Mouse (Mus musculus) CH12.LX (cell line): ENCODE measurements at regions not wholly inside any gene's neighbourhood (a gene's known extent, or its start where the extent isn't known, plus 50 kb on each side); places are given as distances from the start of the nearest gene placed in this dataset.

ENCODE experiments used
- DNase-seq: peaks from one replicate; pipeline ENCODE4 v3.0.0-alpha.2; 2013; ENCODE audit errors: extremely low read depth
- H3K27ac ChIP-seq: 2 replicates; pipeline ENCODE4 v1.5.1; 2012; ENCODE audit warnings: low read depth, mild to moderate bottlenecking, control low read depth, moderate library complexity; ENCODE audit not compliant: insufficient read depth
- H3K27me3 ChIP-seq: replicated peaks from 2 replicates; pipeline ENCODE3; 2012; ENCODE audit warnings: inconsistent platforms
- H3K36me3 ChIP-seq, 2 experiments: replicated peaks in 1 of 2; 2 replicates each; pipeline versions ENCODE3 to v1.6.1; 2012; ENCODE audit warnings: inconsistent platforms in 1 of 2, low read length in 1 of 2, mild to moderate bottlenecking in 1 of 2, mixed read lengths in 1 of 2, moderate library complexity in 1 of 2; ENCODE audit not compliant: control insufficient read depth in 1 of 2, insufficient read depth in 1 of 2
- H3K4me1 ChIP-seq, 2 experiments: 2 replicates each; pipeline ENCODE4 v1.6.1; 2012; ENCODE audit warnings: inconsistent platforms in 1 of 2, moderate library complexity in 1 of 2; ENCODE audit not compliant: insufficient read depth in 2 of 2, control insufficient read depth in 1 of 2
- H3K4me2 ChIP-seq: 2 replicates; pipeline ENCODE4 v1.6.1; 2012; ENCODE audit warnings: low read depth, mild to moderate bottlenecking, control low read depth; ENCODE audit not compliant: poor library complexity, insufficient read depth, severe bottlenecking
- H3K4me3 ChIP-seq, 3 experiments: fragments of 150-350 bp in 1 of 3; sonication (generic) in 1 of 3; replicated peaks in 1 of 3; 2 replicates each; pipeline versions ENCODE3 to v1.5.1; 2011 to 2012; ENCODE audit warnings: low read depth in 2 of 3, low read length in 2 of 3, mild to moderate bottlenecking in 2 of 3, moderate library complexity in 2 of 3, control low read depth in 1 of 3, improper control_type of control experiment in 1 of 3, inconsistent platforms in 1 of 3, mixed read lengths in 1 of 3; ENCODE audit not compliant: poor library complexity in 1 of 3
- H3K79me2 ChIP-seq: replicated peaks from 2 replicates; pipeline ENCODE4 v1.6.1; 2012; ENCODE audit warnings: mild to moderate bottlenecking, moderate library complexity; ENCODE audit not compliant: control insufficient read depth, poor library complexity, insufficient read depth, severe bottlenecking; ENCODE audit errors: extremely low read depth
- H3K9ac ChIP-seq: 2 replicates; pipeline ENCODE4 v1.6.1; 2012; ENCODE audit warnings: low read depth, mild to moderate bottlenecking, control low read depth, moderate library complexity; ENCODE audit not compliant: insufficient read depth
- H3K9me3 ChIP-seq: replicated peaks from 2 replicates; pipeline ENCODE3; 2012; ENCODE audit warnings: low read length, inconsistent platforms, mixed read lengths
- CTCF ChIP-seq, 2 experiments: IDR thresholded peaks in 1 of 2; conservative IDR thresholded peaks in 1 of 2; 2 replicates each; pipeline ENCODE4 v1.5.1; 2011 to 2012; ENCODE audit warnings: low read depth in 2 of 2, low read length in 2 of 2, improper control_type of control experiment in 1 of 2, inconsistent platforms in 1 of 2, mild to moderate bottlenecking in 1 of 2, moderate library complexity in 1 of 2
- E2F4 ChIP-seq: IDR thresholded peaks from 2 replicates; pipeline ENCODE4 v1.6.1; 2011; ENCODE audit warnings: low read depth, low read length, improper control_type of control experiment; ENCODE audit not compliant: insufficient replicate concordance
- ELF1 ChIP-seq: IDR thresholded peaks from 2 replicates; pipeline ENCODE4 v1.6.1; 2014; ENCODE audit warnings: low read depth, mild to moderate bottlenecking, inconsistent platforms, low read length, improper control_type of control experiment
- EP300 ChIP-seq: IDR thresholded peaks from 2 replicates; pipeline ENCODE4 v1.6.1; 2011; ENCODE audit warnings: low read length, improper control_type of control experiment
- ETS1 ChIP-seq: conservative IDR thresholded peaks from 2 replicates; pipeline ENCODE4 v1.6.1; 2012; ENCODE audit warnings: low read depth, mild to moderate bottlenecking, inconsistent platforms, low read length, improper control_type of control experiment, moderate library complexity
- GABPA ChIP-seq: IDR thresholded peaks from 2 replicates; pipeline ENCODE4 v1.6.1; 2012; ENCODE audit warnings: low read depth, low read length, improper control_type of control experiment, inconsistent platforms; ENCODE audit not compliant: insufficient replicate concordance
- HCFC1 ChIP-seq: IDR thresholded peaks from 2 replicates; pipeline ENCODE4 v1.6.1; 2012; ENCODE audit warnings: low read depth, mild to moderate bottlenecking, inconsistent platforms, low read length, improper control_type of control experiment
- JUN ChIP-seq: IDR thresholded peaks from 2 replicates; pipeline ENCODE4 v1.6.1; 2011; ENCODE audit warnings: low read depth, mild to moderate bottlenecking, low read length, improper control_type of control experiment, moderate library complexity; ENCODE audit not compliant: insufficient read depth
- JUND ChIP-seq: conservative IDR thresholded peaks from 2 replicates; pipeline ENCODE4 v1.6.1; 2011; ENCODE audit warnings: low read depth, low read length, improper control_type of control experiment
- MAFK ChIP-seq: IDR thresholded peaks from 2 replicates; pipeline ENCODE4 v1.6.1; 2011; ENCODE audit warnings: low read length, improper control_type of control experiment; ENCODE audit not compliant: insufficient replicate concordance
- MAZ ChIP-seq: IDR thresholded peaks from 2 replicates; pipeline ENCODE4 v1.6.1; 2012; ENCODE audit warnings: low read depth, mild to moderate bottlenecking, inconsistent platforms, low read length, improper control_type of control experiment, moderate library complexity
- NELFE ChIP-seq: IDR thresholded peaks from 2 replicates; pipeline ENCODE4 v1.6.1; 2011; ENCODE audit warnings: low read depth, low read length, improper control_type of control experiment
- NRF1 ChIP-seq: IDR thresholded peaks from 2 replicates; pipeline ENCODE4 v1.6.1; 2014; ENCODE audit warnings: low read depth, mild to moderate bottlenecking, inconsistent platforms, low read length, improper control_type of control experiment, moderate library complexity
- POLR2AphosphoS2 ChIP-seq: IDR thresholded peaks from 2 replicates; pipeline ENCODE4 v1.6.1; 2011; ENCODE audit warnings: low read depth, low read length, improper control_type of control experiment
- RCOR1 ChIP-seq: conservative IDR thresholded peaks from 2 replicates; pipeline ENCODE4 v1.6.1; 2012; ENCODE audit warnings: low read depth, mild to moderate bottlenecking, inconsistent platforms, low read length, improper control_type of control experiment
- SMC3 ChIP-seq: IDR thresholded peaks from 2 replicates; pipeline ENCODE4 v1.6.1; 2011; ENCODE audit warnings: low read depth, low read length, improper control_type of control experiment
- TBP ChIP-seq: conservative IDR thresholded peaks from 2 replicates; pipeline ENCODE4 v1.6.1; 2011; ENCODE audit warnings: low read depth, low read length, improper control_type of control experiment
- TCF12 ChIP-seq: IDR thresholded peaks from 2 replicates; pipeline ENCODE4 v1.6.1; 2014; ENCODE audit warnings: low read depth, mild to moderate bottlenecking, inconsistent platforms, low read length, improper control_type of control experiment
- USF1 ChIP-seq: IDR thresholded peaks from 2 replicates; pipeline ENCODE4 v1.6.1; 2014; ENCODE audit warnings: low read depth, mild to moderate bottlenecking, inconsistent platforms, low read length, improper control_type of control experiment
- ZC3H11A ChIP-seq: IDR thresholded peaks from 2 replicates; pipeline ENCODE4 v1.6.1; 2012; ENCODE audit warnings: low read depth, mild to moderate bottlenecking, inconsistent platforms, low read length, improper control_type of control experiment
- ZKSCAN1 ChIP-seq: IDR thresholded peaks from 2 replicates; pipeline ENCODE4 v1.6.1; 2012; ENCODE audit warnings: low read depth, inconsistent platforms, low read length, improper control_type of control experiment, borderline replicate concordance
- ZMIZ1 ChIP-seq: IDR thresholded peaks from 2 replicates; pipeline ENCODE4 v1.6.1; 2012; ENCODE audit warnings: low read depth, mild to moderate bottlenecking, inconsistent platforms, low read length, improper control_type of control experiment
- dilution Hi-C: fragments of 300-500 bp; cut with MboI; formaldehyde crosslinking; loops from 2 replicates; pipeline ENCODE4 v1.14.3; 2020; ENCODE audit warnings: low sequenced_read_pairs; ENCODE audit not compliant: extremely low pct_unique_long_range_greater_than_20kb, extremely low pct_ligation_motif_present
- in situ Hi-C: fragments of 300-500 bp; cut with MboI; formaldehyde crosslinking; loops from 3 replicates; pipeline ENCODE4 v1.14.3; 2019; ENCODE audit warnings: low sequenced_read_pairs, low pct_ligation_motif_present, low pct_unique_long_range_greater_than_20kb, mixed read lengths

DNA sequence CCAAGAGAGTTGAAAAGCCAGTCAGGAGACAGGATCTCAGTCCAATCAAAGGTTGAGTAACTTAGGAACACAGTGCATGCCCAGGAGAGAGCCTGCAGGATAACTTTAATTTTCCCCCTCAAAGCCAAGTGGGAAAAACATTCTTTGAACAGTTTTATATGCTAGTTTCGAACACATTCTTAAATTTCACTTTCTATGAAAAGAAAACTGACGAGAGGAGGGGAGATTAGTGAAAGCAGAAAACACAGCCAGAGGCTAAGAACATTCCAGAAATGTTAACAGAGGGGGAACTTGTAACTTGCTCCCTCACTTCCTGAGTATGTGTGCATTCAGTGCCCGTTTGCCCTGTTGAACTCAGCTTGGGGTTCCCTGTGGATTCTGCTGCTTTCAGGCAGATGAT, 213.0 kb upstream of the Tars start:
- TF ChIP-seq HCFC1 (no peak), ETS1 (no peak), MAZ (no peak), GABPA (no peak), ELF1 (no peak), ZKSCAN1 (no peak), ZMIZ1 (no peak), TBP (no peak), NELFE (no peak), SMC3 (no peak), CTCF (conservative IDR thresholded peaks at IDR 0.05 in 1 of 2, IDR thresholded peaks at IDR 0.05 in 1 of 2; ENCODE audit: low read depth in 2 of 2, low read length in 2 of 2) (no peak), EP300 (no peak), TCF12 (no peak), POLR2AphosphoS2 (no peak), USF1 (no peak), JUND (no peak), JUN (no peak), NRF1 (no peak), MAFK (no peak)
- no peaks in the 10 kb centered on the region for H3K9me3 ChIP-seq
- no peaks in the 10 kb centered on the region for H3K27me3 ChIP-seq
- H3K4me3 ChIP-seq = no peak overlapping the region
- H3K36me3 ChIP-seq = no peaks in the 10 kb centered on the region
- no peak overlapping the region for H3K4me2 ChIP-seq
- in situ Hi-C loops (no loop called here), dilution Hi-C loops (no loop called here)
- no peaks in the 10 kb centered on the region for H3K4me1 ChIP-seq
- no peak for DNase-seq
- no peak overlapping the region for H3K27ac ChIP-seq
- H3K79me2 ChIP-seq = no peaks in the 10 kb centered on the region
- no peak overlapping the region for H3K9ac ChIP-seq

DNA sequence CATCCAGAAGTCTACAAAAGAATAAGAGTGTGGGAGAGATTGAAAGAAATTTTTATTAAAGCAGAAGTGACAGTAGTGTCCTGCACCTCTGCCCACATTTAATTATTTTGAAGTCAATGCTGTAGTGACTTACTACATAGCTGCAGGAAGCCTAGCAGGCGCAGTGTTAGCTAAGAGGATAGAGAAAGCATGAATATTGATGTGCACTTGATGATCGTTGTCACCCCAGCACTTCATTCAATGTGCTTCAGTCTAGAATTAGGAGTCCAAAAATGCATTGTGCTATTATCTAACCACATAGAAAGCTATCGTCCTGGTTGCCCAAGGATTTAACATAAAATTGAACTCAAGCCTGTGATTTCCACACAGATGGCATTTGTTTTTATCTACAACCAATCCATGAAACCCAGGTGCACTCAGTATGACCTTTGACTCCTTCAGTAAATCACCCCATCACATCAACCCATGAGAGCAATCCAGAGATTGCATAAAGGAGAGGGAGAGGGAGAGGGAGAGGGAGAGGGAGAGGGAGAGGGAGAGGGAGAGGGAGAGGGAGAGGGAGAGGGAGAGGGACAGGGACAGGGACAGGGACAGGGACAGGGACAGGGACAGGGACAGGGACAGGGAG, 210.7 kb upstream of the Tars start:
- in situ Hi-C loops = no loop called here
- no peak for DNase-seq
- Histone ChIP-seq H3K4me2 (no peak overlapping the region), H3K27ac (no peak overlapping the region), H3K36me3 (no peaks in the 10 kb centered on the region), H3K27me3 (no peaks in the 10 kb centered on the region), H3K4me3 (no peak overlapping the region), H3K79me2 (no peaks in the 10 kb centered on the region), H3K9me3 (no peaks in the 10 kb centered on the region), H3K4me1 (no peaks in the 10 kb centered on the region), H3K9ac (no peak overlapping the region)
- dilution Hi-C loops = no loop called here
- TF ChIP-seq E2F4 = no peak
- TF ChIP-seq ZC3H11A = no peak
- TF ChIP-seq JUND = no peak
- no peak for TF ChIP-seq RCOR1
